Mouse (Mus musculus): ENCODE data around the gene Bsdc1. TPM values are rescaled to one million over a fixed set of nuclear protein-coding genes. Genes with fewer than 3 reads are reported as not detected.
"Not testable (repeated sequence)": the region's sequence is repeated elsewhere in the genome, so short reads cannot be mapped to it uniquely, and the experiment has no call there.

The Bsdc1 gene
- polyA plus RNA-seq, 1 experiment from 2014 or later = 25.6 TPM

DNA sequence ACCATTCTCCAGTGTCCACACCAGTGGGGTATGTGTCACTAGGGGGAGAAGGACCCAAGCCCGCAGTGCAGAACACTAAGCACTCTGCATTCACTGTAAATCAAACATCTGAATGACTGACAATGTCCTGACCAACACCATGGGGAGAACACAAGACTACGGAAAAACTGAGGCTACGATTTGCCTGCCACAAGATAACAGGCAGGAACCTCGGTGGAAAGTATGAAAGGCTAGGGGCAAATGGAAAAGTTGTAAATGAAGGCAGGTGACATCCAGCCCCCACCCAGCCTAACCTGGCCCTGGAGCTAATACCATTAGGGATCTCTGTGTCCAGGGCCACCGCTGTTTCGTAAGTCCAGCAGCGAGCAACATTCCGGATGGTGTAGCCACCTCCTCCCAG is 57.1 kb downstream of the Bsdc1 start:
- no peak for ATAC-seq (replicated peaks; ENCODE audit: low FRiP score, low read depth)
- 81% methylated on average over 8 of the region's 8 CpGs for WGBS
- no peak overlapping the region for H3K9ac ChIP-seq (ENCODE audit: low read depth, low read length)

DNA sequence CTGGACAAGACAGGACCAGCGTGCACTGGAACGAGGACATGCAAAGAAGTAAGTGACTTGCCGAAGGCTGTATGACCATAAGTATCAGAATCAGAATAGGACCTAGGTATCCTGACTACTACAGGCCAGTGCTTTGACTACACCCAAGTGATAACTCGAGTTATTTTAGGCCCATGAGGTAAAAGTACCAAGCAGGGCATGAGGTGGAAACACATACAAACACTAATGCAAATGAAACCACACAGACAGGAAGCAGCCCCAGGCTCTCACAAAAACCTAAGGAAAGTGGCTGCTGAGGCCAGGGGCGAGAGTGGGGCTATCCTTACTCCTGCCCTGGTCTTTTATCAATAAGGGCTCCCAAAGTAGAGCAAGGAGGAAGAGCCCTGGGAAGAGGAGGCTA is 64.0 kb downstream of the Bsdc1 start:
- ATAC-seq (replicated peaks; ENCODE audit: low FRiP score, low read depth) (no peak), DNase-seq (ENCODE audit: low spot score) (no peak)
- no peaks in the 10 kb centered on the region for H3K27me3 ChIP-seq (ENCODE audit: insufficient read depth, low read length)
- no peak overlapping the region for H3K4me3 ChIP-seq (replicated peaks; ENCODE audit: low read depth, low read length)
- H3K9me3 ChIP-seq (replicated peaks; ENCODE audit: low read length) = no peaks in the 10 kb centered on the region
- no peak overlapping the region for H3K4me2 ChIP-seq (ENCODE audit: low read length)
- no peak overlapping the region for H3K9ac ChIP-seq (ENCODE audit: low read depth, low read length)
- no peak overlapping the region for H3K27ac ChIP-seq
- WGBS = 91% methylated on average over 5 of the region's 5 CpGs
- no peak for TF ChIP-seq CTCF (IDR thresholded peaks at IDR 0.05; ENCODE audit: low read depth)
- no peaks in the 10 kb centered on the region for H3K4me1 ChIP-seq (replicated peaks; ENCODE audit: insufficient read depth, low read length)
- peaks cover 65% of the 10 kb centered on the region for H3K36me3 ChIP-seq (ENCODE audit: insufficient read depth, low read length)

More for the DNA sequence above, 57.1 kb downstream of the Bsdc1 start:
- Histone ChIP-seq H3K36me3 (ENCODE audit: insufficient read depth, low read length) (peaks cover 33% of the 10 kb centered on the region), H3K27me3 (ENCODE audit: insufficient read depth, low read length) (no peaks in the 10 kb centered on the region), H3K4me3 (replicated peaks; ENCODE audit: low read depth, low read length) (no peak overlapping the region), H3K27ac (no peak overlapping the region), H3K9me3 (replicated peaks; ENCODE audit: low read length) (no peaks in the 10 kb centered on the region), H3K4me2 (ENCODE audit: low read length) (no peak overlapping the region), H3K4me1 (replicated peaks; ENCODE audit: insufficient read depth, low read length) (no peaks in the 10 kb centered on the region)
- no peak for TF ChIP-seq CTCF (IDR thresholded peaks at IDR 0.05; ENCODE audit: low read depth)
- DNase-seq (ENCODE audit: low spot score) = no peak

DNA sequence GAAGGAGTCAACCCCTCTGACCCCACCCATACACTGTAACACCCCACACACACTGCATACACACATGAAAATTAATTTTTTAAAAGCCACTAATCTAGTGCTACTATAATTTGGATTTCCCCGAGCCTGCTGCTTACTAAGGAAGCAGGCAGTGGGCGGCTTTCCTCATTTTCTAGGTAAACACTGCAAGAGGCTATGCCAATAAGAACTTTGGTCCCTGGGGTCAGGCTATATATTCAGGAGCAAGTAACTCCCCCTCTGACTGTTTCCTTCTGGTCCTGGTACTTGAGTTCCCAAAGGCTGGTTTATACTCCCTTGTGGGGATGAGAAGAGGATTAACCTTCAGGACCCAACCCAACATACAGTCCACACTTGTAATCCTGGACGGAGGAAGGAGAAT is 64.5 kb downstream of the Bsdc1 start:
- WGBS = 62% methylated on average over 3 of the region's 3 CpGs
- H3K9ac ChIP-seq (ENCODE audit: low read depth, low read length) = no peak overlapping the region
- no peaks in the 10 kb centered on the region for H3K9me3 ChIP-seq (replicated peaks; ENCODE audit: low read length)
- no peak overlapping the region for H3K27ac ChIP-seq
- H3K4me2 ChIP-seq (ENCODE audit: low read length) = no peak overlapping the region
- DNase-seq (ENCODE audit: low spot score) = no peak
- H3K36me3 ChIP-seq (ENCODE audit: insufficient read depth, low read length) = peaks cover 66% of the 10 kb centered on the region
- TF ChIP-seq CTCF (IDR thresholded peaks at IDR 0.05; ENCODE audit: low read depth) = no peak
- no peak for ATAC-seq (replicated peaks; ENCODE audit: low FRiP score, low read depth)
- no peaks in the 10 kb centered on the region for H3K4me1 ChIP-seq (replicated peaks; ENCODE audit: insufficient read depth, low read length)
- no peaks in the 10 kb centered on the region for H3K27me3 ChIP-seq (ENCODE audit: insufficient read depth, low read length)
- H3K4me3 ChIP-seq (replicated peaks; ENCODE audit: low read depth, low read length) = no peak overlapping the region

DNA sequence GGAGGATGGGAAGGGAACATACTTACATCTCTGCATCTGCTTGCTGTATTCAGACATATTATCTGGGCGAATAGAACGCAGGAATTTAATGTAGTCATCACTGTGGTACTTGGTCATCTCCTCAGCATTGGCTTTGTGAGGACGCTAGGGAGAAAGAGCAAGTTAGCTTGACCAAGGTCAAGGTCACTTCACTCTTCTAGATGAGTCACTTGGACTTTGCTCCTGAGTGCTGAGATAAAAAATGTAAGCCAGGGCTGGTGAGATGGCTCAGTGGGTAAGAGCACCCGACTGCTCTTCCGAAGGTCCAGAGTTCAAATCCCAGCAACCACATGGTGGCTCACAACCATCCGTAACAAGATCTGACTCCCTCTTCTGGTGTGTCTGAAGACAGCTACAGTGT is 67.5 kb downstream of the Bsdc1 start:
- not testable (repeated sequence) for H3K4me3 ChIP-seq (replicated peaks; ENCODE audit: low read depth, low read length); H3K4me2 ChIP-seq (ENCODE audit: low read length); H3K9ac ChIP-seq (ENCODE audit: low read depth, low read length); DNase-seq (ENCODE audit: low spot score); H3K9me3 ChIP-seq (replicated peaks; ENCODE audit: low read length); H3K27me3 ChIP-seq (ENCODE audit: insufficient read depth, low read length); H3K4me1 ChIP-seq (replicated peaks; ENCODE audit: insufficient read depth, low read length); ATAC-seq (replicated peaks; ENCODE audit: low FRiP score, low read depth); H3K27ac ChIP-seq
- 89% methylated on average over 5 of the region's 6 CpGs for WGBS
- peaks cover 51% of the 10 kb centered on the region for H3K36me3 ChIP-seq (ENCODE audit: insufficient read depth, low read length)

Other genes with a start within 250 kb of the Bsdc1 start
- gene C77080, start 200.2 kb upstream of the Bsdc1 start, polyA plus RNA-seq (2015; fragmentation: Nextera tagmentation; extraction: Ambion mirVana) = 9.8 and 11.3 TPM in 2 replicates
- gene Sync, start 174.0 kb upstream of the Bsdc1 start, polyA plus RNA-seq (2015; fragmentation: Nextera tagmentation; extraction: Ambion mirVana) = 0.63 and 0.78 TPM in 2 replicates
- gene Rbbp4, start 126.2 kb upstream of the Bsdc1 start, polyA plus RNA-seq (2015; fragmentation: Nextera tagmentation; extraction: Ambion mirVana) = 339 and 363 TPM in 2 replicates
- 55.9 and 60.8 TPM in 2 replicates for gene Zbtb8os, start 125.9 kb upstream of the Bsdc1 start, polyA plus RNA-seq (2015; fragmentation: Nextera tagmentation; extraction: Ambion mirVana)
- gene Zbtb8a, start 83.5 kb upstream of the Bsdc1 start, polyA plus RNA-seq (2015; fragmentation: Nextera tagmentation; extraction: Ambion mirVana) = 12.3 and 13.7 TPM in 2 replicates
- 3.7 and 3.8 TPM in 2 replicates for gene Zbtb8b, start 20.7 kb upstream of the Bsdc1 start, polyA plus RNA-seq (2015; fragmentation: Nextera tagmentation; extraction: Ambion mirVana)
- gene Tssk3, start 29.4 kb downstream of the Bsdc1 start, polyA plus RNA-seq (2015; fragmentation: Nextera tagmentation; extraction: Ambion mirVana) = 0.10 TPM in 1 of 2 replicates, not detected in the other
- gene Fam229a, start 29.6 kb downstream of the Bsdc1 start, polyA plus RNA-seq (2015; fragmentation: Nextera tagmentation; extraction: Ambion mirVana) = 0.37 and 0.78 TPM in 2 replicates
- gene Marcksl1, start 52.0 kb downstream of the Bsdc1 start, polyA plus RNA-seq (2015; fragmentation: Nextera tagmentation; extraction: Ambion mirVana) = 613 and 625 TPM in 2 replicates
- gene Hdac1, start 81.1 kb downstream of the Bsdc1 start, polyA plus RNA-seq (2015; fragmentation: Nextera tagmentation; extraction: Ambion mirVana) = 170 and 196 TPM in 2 replicates
- 8.8 and 9.1 TPM in 2 replicates for gene Lck, start 112.1 kb downstream of the Bsdc1 start, polyA plus RNA-seq (2015; fragmentation: Nextera tagmentation; extraction: Ambion mirVana)
- gene Fam167b, start 117.0 kb downstream of the Bsdc1 start, polyA plus RNA-seq (2015; fragmentation: Nextera tagmentation; extraction: Ambion mirVana) = 39.9 and 40.3 TPM in 2 replicates
- 284 and 298 TPM in 2 replicates for gene Eif3i, start 139.1 kb downstream of the Bsdc1 start, polyA plus RNA-seq (2015; fragmentation: Nextera tagmentation; extraction: Ambion mirVana)
- 188 and 197 TPM in 2 replicates for gene Tmem234, start 139.1 kb downstream of the Bsdc1 start, polyA plus RNA-seq (2015; fragmentation: Nextera tagmentation; extraction: Ambion mirVana)
- 1.9 and 2.3 TPM in 2 replicates for gene Dcdc2b, start 152.7 kb downstream of the Bsdc1 start, polyA plus RNA-seq (2015; fragmentation: Nextera tagmentation; extraction: Ambion mirVana)
- gene Iqcc, start 157.5 kb downstream of the Bsdc1 start, polyA plus RNA-seq (2015; fragmentation: Nextera tagmentation; extraction: Ambion mirVana) = 30.2 and 31.6 TPM in 2 replicates
- 64.8 and 69.5 TPM in 2 replicates for gene Ccdc28b, start 162.4 kb downstream of the Bsdc1 start, polyA plus RNA-seq (2015; fragmentation: Nextera tagmentation; extraction: Ambion mirVana)
- 42.9 and 50.3 TPM in 2 replicates for gene Txlna, start 179.5 kb downstream of the Bsdc1 start, polyA plus RNA-seq (2015; fragmentation: Nextera tagmentation; extraction: Ambion mirVana)
- 11.7 and 12.7 TPM in 2 replicates for gene Kpna6, start 211.2 kb downstream of the Bsdc1 start, polyA plus RNA-seq (2015; fragmentation: Nextera tagmentation; extraction: Ambion mirVana)
- gene Tmem39b, start 235.3 kb downstream of the Bsdc1 start, polyA plus RNA-seq (2015; fragmentation: Nextera tagmentation; extraction: Ambion mirVana) = 12.4 and 12.9 TPM in 2 replicates

Measured in kidney, postnatal 0 days (tissue).